Mouse (Mus musculus): ENCODE results near the gene Nfyb. TPM values are rescaled to one million over a fixed set of nuclear protein-coding genes. Genes with fewer than 3 reads are reported as not detected.

The Nfyb gene
- polyA plus RNA-seq, 1 experiment from 2014 or later, result 60.7 TPM

DNA sequence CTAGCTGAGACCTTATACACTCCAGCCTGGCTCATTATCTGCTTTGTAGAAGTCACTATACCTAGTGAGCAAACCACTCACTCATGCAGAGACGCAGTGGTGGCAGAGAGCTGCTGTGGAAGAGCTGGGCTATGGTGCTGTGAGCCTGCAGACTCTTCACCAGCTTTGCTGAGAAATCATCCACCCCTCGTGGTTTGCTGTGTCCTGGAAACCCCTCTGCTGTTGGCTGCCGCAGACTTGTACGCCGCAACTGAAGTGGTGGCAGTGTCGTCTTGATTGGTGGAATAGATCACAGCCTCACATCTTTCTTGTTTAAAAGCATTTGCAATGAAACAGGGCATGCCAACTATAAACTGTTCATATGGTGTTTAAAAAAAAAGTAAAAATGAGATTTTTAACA, 19.6 kb downstream of the Nfyb start:
- H3K36me3 ChIP-seq (ENCODE audit: control insufficient read depth, insufficient read depth, low read length), result peaks cover 9% of the 10 kb centered on the region; the same call in 1 of the 2 replicates

DNA sequence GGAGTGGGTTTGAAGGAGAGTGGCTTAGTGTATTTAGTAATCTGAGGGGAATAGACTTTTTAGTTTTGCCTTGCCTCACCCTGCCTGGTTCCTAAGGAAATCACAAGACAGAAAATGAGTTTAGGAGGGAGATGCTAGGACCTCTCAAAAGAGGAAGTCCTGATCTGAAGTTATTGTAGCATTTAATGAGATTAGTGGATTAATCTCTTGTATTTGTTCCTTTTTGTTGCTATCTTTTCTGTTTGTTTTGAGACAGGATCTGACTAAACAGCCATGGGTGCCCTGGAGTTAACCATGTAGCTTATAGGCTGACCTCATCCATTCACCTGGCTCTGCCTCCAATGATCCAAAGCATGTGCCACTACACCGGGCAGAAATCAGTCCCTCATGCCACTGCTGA, 21.4 kb downstream of the Nfyb start:
- Histone ChIP-seq H3K4me3 (ENCODE audit: low read depth, low read length) (no peak overlapping the region), H3K9me3 (ENCODE audit: control insufficient read depth, low read length) (no peaks in the 10 kb centered on the region), H3K27me3 (ENCODE audit: control insufficient read depth, insufficient read depth, low read length) (no peaks in the 10 kb centered on the region), H3K27ac (ENCODE audit: low read depth, low read length) (no peak overlapping the region), H3K9ac (ENCODE audit: low read depth, low read length) (no peak overlapping the region), H3K4me2 (replicated peaks; ENCODE audit: low read depth, low read length) (no peak overlapping the region), H3K4me1 (replicated peaks; ENCODE audit: control insufficient read depth, insufficient read depth, low read length) (no peaks in the 10 kb centered on the region), H3K36me3 (ENCODE audit: control insufficient read depth, insufficient read depth, low read length) (peaks cover 4% of the 10 kb centered on the region; the same call in 1 of the 2 replicates)
- no peak for ATAC-seq (ENCODE audit: low FRiP score)
- WGBS, result 85% methylated on average over 1 of the region's 1 CpGs
- no peak for DNase-seq (ENCODE audit: low spot score)

More for the DNA sequence above, 19.6 kb downstream of the Nfyb start:
- 90% methylated on average over 6 of the region's 6 CpGs for WGBS
- Histone ChIP-seq H3K4me3 (ENCODE audit: low read depth, low read length) (no peak overlapping the region), H3K9ac (ENCODE audit: low read depth, low read length) (no peak overlapping the region), H3K27ac (ENCODE audit: low read depth, low read length) (no peak overlapping the region), H3K4me1 (replicated peaks; ENCODE audit: control insufficient read depth, insufficient read depth, low read length) (no peaks in the 10 kb centered on the region), H3K4me2 (replicated peaks; ENCODE audit: low read depth, low read length) (no peak overlapping the region), H3K27me3 (ENCODE audit: control insufficient read depth, insufficient read depth, low read length) (no peaks in the 10 kb centered on the region), H3K9me3 (ENCODE audit: control insufficient read depth, low read length) (no peaks in the 10 kb centered on the region)
- ATAC-seq (ENCODE audit: low FRiP score) (no peak), DNase-seq (ENCODE audit: low spot score) (no peak)

DNA sequence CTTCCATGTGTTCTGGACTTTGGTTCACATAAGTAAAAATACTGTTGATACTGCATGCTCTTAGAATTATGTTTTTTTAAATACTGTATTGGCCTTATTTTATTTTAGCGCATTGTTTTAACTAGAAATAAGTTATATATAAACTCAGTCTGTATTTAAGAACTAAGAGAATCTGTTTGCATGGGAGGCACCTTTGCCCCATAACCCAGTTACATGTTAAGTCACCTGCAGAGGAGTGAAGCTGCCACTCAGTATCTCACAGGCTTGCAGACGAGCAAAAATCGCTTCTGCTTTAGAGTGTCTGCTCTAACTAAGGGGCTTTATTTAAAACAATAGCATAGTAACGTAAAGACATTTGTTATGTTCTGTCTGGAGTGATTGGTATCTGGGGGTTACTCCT, 22.1 kb downstream of the Nfyb start:
- Histone ChIP-seq H3K4me3 (ENCODE audit: low read depth, low read length) (no peak overlapping the region), H3K36me3 (ENCODE audit: control insufficient read depth, insufficient read depth, low read length) (no peaks in the 10 kb centered on the region), H3K4me2 (replicated peaks; ENCODE audit: low read depth, low read length) (no peak overlapping the region), H3K9me3 (ENCODE audit: control insufficient read depth, low read length) (no peaks in the 10 kb centered on the region), H3K4me1 (replicated peaks; ENCODE audit: control insufficient read depth, insufficient read depth, low read length) (no peaks in the 10 kb centered on the region), H3K27ac (ENCODE audit: low read depth, low read length) (no peak overlapping the region), H3K9ac (ENCODE audit: low read depth, low read length) (no peak overlapping the region), H3K27me3 (ENCODE audit: control insufficient read depth, insufficient read depth, low read length) (no peaks in the 10 kb centered on the region)
- 90% methylated on average over 4 of the region's 4 CpGs for WGBS
- ATAC-seq (ENCODE audit: low FRiP score), result no peak
- no peak for DNase-seq (ENCODE audit: low spot score)

DNA sequence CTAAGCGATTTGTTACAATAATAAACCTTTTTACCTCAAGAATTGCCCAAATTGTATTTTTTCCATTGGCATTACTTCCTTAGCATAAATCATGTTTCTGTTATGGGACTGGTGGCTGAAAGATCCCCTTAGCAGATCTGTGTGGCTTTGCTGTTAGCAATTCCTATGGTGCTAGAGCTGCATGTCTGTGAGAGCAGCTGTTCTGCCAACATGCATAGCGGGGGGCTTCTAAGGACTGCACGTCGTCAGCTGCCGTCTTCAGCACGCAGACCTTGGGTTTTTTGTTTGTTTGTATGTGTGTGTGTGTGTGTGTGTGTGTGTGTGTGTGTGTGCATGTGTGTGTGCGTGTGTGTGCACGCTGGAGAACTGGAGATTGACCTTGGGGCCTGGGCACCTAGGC, 22.6 kb downstream of the Nfyb start:
- no peaks in the 10 kb centered on the region for H3K27me3 ChIP-seq (ENCODE audit: control insufficient read depth, insufficient read depth, low read length)
- ATAC-seq (ENCODE audit: low FRiP score), result no peak
- no peak overlapping the region for H3K4me3 ChIP-seq (ENCODE audit: low read depth, low read length)
- WGBS, result 84% methylated on average over 8 of the region's 8 CpGs
- no peaks in the 10 kb centered on the region for H3K4me1 ChIP-seq (replicated peaks; ENCODE audit: control insufficient read depth, insufficient read depth, low read length)
- no peaks in the 10 kb centered on the region for H3K36me3 ChIP-seq (ENCODE audit: control insufficient read depth, insufficient read depth, low read length)
- no peak overlapping the region for H3K4me2 ChIP-seq (replicated peaks; ENCODE audit: low read depth, low read length)
- H3K27ac ChIP-seq (ENCODE audit: low read depth, low read length), result no peak overlapping the region
- H3K9me3 ChIP-seq (ENCODE audit: control insufficient read depth, low read length), result no peaks in the 10 kb centered on the region
- no peak for DNase-seq (ENCODE audit: low spot score)
- no peak overlapping the region for H3K9ac ChIP-seq (ENCODE audit: low read depth, low read length)

DNA sequence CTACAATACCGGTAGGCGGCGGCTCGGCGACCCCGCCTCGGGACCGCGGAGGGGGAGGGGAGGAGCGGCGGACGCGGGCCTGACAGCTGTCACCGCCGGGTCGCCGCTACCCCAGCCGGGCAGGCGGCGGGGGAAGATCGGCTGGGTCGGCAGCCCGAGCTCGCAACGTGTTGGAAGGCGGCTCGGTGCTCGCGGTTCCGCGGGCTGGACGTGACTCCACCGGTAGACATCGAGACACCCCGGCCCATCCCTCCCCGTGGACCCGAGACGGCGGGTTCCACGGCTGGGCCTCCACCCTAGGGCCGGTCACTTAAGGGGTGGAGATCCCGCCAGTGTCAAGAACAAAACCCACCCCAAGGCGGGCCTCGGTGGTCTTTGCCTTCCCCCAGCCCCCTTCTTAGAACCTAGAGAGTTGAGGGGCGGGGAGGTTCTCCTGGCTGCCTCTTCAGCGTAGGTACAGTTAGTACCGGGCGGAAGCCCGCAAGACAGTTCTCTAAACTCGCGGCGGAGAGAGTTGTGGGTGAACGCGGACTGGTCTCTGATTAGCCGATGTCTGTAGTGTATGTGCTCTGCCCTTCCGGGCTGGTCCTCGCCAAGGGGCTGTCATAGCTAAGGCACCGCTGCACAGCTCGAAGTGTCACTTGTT, 64.5 kb downstream of the Nfyb start:
- H3K9me3 ChIP-seq (ENCODE audit: control insufficient read depth, low read length), result no peaks in the 10 kb centered on the region
- H3K4me3 ChIP-seq (ENCODE audit: low read depth, low read length), result peak overlapping the region; percentile 91
- peak overlapping the region; percentile 59 for H3K4me2 ChIP-seq (replicated peaks; ENCODE audit: low read depth, low read length)
- DNase-seq (ENCODE audit: low spot score) (no peak), ATAC-seq (ENCODE audit: low FRiP score) (peak; percentile 89)
- H3K4me1 ChIP-seq (replicated peaks; ENCODE audit: control insufficient read depth, insufficient read depth, low read length), result no peaks in the 10 kb centered on the region; the same call in 1 of the 2 replicates
- H3K27me3 ChIP-seq (ENCODE audit: control insufficient read depth, insufficient read depth, low read length), result no peaks in the 10 kb centered on the region
- no peaks in the 10 kb centered on the region for H3K36me3 ChIP-seq (ENCODE audit: control insufficient read depth, insufficient read depth, low read length)
- peak overlapping the region; percentile 58 for H3K27ac ChIP-seq (ENCODE audit: low read depth, low read length)
- peak overlapping the region; percentile 83 for H3K9ac ChIP-seq (ENCODE audit: low read depth, low read length)
- WGBS, result under 1% methylated on average over 57 of the region's 59 CpGs

DNA sequence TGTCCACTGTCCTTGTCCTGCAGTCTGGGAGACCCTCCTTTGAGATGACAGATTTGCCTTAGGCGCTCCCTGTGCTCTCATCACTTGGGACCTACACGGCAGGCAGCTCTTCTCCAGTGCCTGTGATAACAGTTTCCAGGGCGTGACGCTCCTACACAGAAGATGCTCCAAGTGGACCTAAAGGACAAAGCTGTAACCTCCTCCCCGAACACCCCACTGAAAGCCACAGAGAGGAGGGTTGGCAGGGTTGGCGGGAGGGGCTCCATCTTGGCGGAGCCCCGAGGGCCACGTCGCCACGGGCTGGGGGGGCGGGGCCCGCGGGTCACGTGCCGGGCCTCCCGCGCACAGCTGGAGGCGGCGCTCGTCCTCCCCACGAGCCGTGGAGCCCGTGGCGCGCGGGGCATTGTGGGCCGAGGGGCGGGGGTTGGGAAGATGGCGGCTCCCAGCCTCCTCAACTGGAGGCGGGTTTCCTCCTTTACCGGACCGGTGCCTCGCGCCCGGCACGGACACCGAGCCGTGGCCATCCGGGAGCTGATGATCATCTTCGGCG, 65.2 kb downstream of the Nfyb start:
- no peaks in the 10 kb centered on the region for H3K36me3 ChIP-seq (ENCODE audit: control insufficient read depth, insufficient read depth, low read length)
- H3K4me1 ChIP-seq (replicated peaks; ENCODE audit: control insufficient read depth, insufficient read depth, low read length), result no peaks in the 10 kb centered on the region; the same call in 1 of the 2 replicates
- ATAC-seq (ENCODE audit: low FRiP score) (peak; percentile 96), DNase-seq (ENCODE audit: low spot score) (peak; percentile 93)
- 2% methylated on average over 24 of the region's 42 CpGs for WGBS
- H3K4me3 ChIP-seq (ENCODE audit: low read depth, low read length), result peak overlapping the region; percentile 91
- peak overlapping the region; percentile 83 for H3K9ac ChIP-seq (ENCODE audit: low read depth, low read length)
- peak overlapping the region; percentile 58 for H3K27ac ChIP-seq (ENCODE audit: low read depth, low read length)
- peak overlapping the region; percentile 59 for H3K4me2 ChIP-seq (replicated peaks; ENCODE audit: low read depth, low read length)
- no peaks in the 10 kb centered on the region for H3K27me3 ChIP-seq (ENCODE audit: control insufficient read depth, insufficient read depth, low read length)
- H3K9me3 ChIP-seq (ENCODE audit: control insufficient read depth, low read length), result no peaks in the 10 kb centered on the region

Other genes with a start within 250 kb of the Nfyb start
- 33.5 and 33.7 TPM in 2 replicates for gene 1190007I07Rik, start 140.9 kb downstream of the Nfyb start, polyA plus RNA-seq (2014; fragmentation: Nextera tagmentation; extraction: Ambion mirVana)
- 277 and 328 TPM in 2 replicates for gene Tdg, start 134.3 kb downstream of the Nfyb start, polyA plus RNA-seq (2014; fragmentation: Nextera tagmentation; extraction: Ambion mirVana)
- gene Glt8d2, start 73.5 kb downstream of the Nfyb start, polyA plus RNA-seq (2014; fragmentation: Nextera tagmentation; extraction: Ambion mirVana), result 4.4 and 4.6 TPM in 2 replicates
- 34.4 and 35.4 TPM in 2 replicates for gene Hcfc2, start 68.0 kb downstream of the Nfyb start, polyA plus RNA-seq (2014; fragmentation: Nextera tagmentation; extraction: Ambion mirVana)
- 170 and 196 TPM in 2 replicates for gene Txnrd1, start 69.8 kb upstream of the Nfyb start, polyA plus RNA-seq (2014; fragmentation: Nextera tagmentation; extraction: Ambion mirVana)
- gene Eid3, start 102.5 kb upstream of the Nfyb start, polyA plus RNA-seq (2014; fragmentation: Nextera tagmentation; extraction: Ambion mirVana), result 0.56 and 1.1 TPM in 2 replicates
- gene Chst11, start 221.4 kb upstream of the Nfyb start, polyA plus RNA-seq (2014; fragmentation: Nextera tagmentation; extraction: Ambion mirVana), result 2.2 and 2.3 TPM in 2 replicates